Mouse (Mus musculus): ENCODE measurements around the gene Iqca. TPM values are rescaled to one million over a fixed set of nuclear protein-coding genes. Genes with fewer than 3 reads are reported as not detected.

Iqca gene
- polyA plus RNA-seq, 1 experiment from 2014 or later, result 0.19 TPM

DNA sequence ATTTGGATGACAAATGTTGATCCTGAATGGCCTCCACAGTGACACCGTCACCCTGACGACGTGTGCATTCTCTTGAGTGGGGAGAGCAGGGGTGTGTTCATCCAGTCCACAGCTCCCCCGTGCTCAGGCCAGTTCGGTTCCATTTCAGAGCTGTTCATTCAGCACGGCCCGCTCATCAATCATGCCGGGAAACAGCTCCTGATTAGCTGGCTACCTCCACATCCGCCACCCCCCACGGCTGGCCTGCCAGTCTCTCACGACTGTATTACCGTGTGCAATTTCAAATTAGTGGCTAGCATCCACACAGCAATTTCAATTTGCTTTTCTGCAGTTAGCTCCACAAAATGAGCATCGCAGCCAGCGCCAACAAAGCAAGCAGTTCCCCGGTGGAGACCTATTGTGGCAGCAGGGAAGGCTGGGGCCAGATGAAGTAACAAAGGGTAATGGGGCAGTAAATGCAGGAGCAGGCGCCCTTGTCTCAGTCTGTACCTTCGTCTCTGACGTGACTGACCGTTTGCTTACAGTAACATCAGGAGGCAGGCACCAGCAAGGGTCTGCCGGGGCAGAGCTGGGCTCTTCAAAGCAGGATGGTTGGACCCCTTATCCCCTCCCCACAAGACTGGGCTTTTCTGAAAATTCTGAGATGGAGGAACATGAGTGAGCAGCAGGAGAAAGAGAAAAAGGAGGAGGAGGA lies 103.0 kb downstream of the Iqca start:
- no peak overlapping the region for H3K27ac ChIP-seq
- H3K27me3 ChIP-seq, result peaks cover 10% of the 10 kb centered on the region; the same call in 1 of the 2 replicates
- no peaks in the 10 kb centered on the region for H3K36me3 ChIP-seq
- WGBS, result 37% methylated on average over 20 of the region's 20 CpGs
- no peak overlapping the region for H3K4me3 ChIP-seq
- H3K9ac ChIP-seq, result no peak overlapping the region
- no peak overlapping the region for H3K4me2 ChIP-seq
- peaks cover 4% of the 10 kb centered on the region; the same call in 1 of the 2 replicates for H3K4me1 ChIP-seq
- no peaks in the 10 kb centered on the region for H3K9me3 ChIP-seq
- ATAC-seq (ENCODE audit: insufficient number of reproducible peaks, low FRiP score, low TSS enrichment, low read depth), result no peak

DNA sequence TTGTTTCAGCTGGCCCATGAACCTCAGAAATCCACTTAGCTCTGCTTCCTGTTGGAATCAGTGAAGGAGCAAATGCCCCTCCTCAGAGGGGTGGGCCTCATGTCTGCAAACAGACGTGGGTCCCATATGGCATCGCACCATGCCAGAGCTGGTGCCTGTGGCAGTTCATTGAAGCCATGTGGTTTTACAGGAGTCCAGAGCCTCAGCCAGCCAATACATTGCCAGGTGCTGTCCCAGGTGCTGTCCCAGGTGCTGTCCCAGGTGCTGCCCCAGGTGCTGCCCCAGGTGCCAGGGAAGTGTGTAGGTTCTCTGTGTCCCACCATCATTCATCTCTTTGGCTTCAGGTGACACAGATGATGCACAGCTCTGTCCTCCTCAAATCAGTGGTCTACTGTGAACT lies 124.9 kb downstream of the Iqca start:
- no peaks in the 10 kb centered on the region for H3K36me3 ChIP-seq
- H3K4me1 ChIP-seq, result no peaks in the 10 kb centered on the region
- no peak for ATAC-seq (ENCODE audit: insufficient number of reproducible peaks, low FRiP score, low TSS enrichment, low read depth)
- H3K9me3 ChIP-seq, result no peaks in the 10 kb centered on the region
- H3K27ac ChIP-seq, result no peak overlapping the region
- no peaks in the 10 kb centered on the region; the same call in 1 of the 2 replicates for H3K27me3 ChIP-seq
- H3K4me3 ChIP-seq, result no peak overlapping the region
- 28% methylated on average over 2 of the region's 2 CpGs for WGBS
- H3K9ac ChIP-seq, result no peak overlapping the region
- no peak overlapping the region for H3K4me2 ChIP-seq

DNA sequence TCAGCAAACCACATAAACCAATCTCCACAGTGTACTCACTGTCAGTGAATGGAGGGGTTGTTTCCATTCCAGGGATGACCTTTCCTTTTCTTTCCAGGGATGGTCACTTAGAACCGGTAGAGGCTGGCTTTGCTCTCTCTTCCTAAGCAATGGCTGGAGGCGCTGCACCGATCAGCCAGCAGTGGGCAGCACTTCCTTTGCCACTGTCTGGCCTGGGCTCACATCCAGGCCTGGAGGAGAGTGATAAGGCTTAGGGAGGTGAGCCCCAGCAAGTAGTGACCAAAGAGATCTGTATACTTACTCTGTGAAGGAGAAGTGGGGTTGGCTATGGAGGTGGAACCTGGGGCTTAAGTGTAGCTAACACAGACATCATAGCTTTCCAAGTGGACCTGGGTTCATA lies 126.3 kb downstream of the Iqca start:
- Histone ChIP-seq H3K4me1 (no peaks in the 10 kb centered on the region), H3K4me2 (no peak overlapping the region), H3K9ac (no peak overlapping the region), H3K4me3 (no peak overlapping the region), H3K36me3 (no peaks in the 10 kb centered on the region), H3K27ac (no peak overlapping the region), H3K27me3 (no peaks in the 10 kb centered on the region; the same call in 1 of the 2 replicates), H3K9me3 (no peaks in the 10 kb centered on the region)
- ATAC-seq (ENCODE audit: insufficient number of reproducible peaks, low FRiP score, low TSS enrichment, low read depth), result no peak
- 16% methylated on average over 3 of the region's 3 CpGs for WGBS

DNA sequence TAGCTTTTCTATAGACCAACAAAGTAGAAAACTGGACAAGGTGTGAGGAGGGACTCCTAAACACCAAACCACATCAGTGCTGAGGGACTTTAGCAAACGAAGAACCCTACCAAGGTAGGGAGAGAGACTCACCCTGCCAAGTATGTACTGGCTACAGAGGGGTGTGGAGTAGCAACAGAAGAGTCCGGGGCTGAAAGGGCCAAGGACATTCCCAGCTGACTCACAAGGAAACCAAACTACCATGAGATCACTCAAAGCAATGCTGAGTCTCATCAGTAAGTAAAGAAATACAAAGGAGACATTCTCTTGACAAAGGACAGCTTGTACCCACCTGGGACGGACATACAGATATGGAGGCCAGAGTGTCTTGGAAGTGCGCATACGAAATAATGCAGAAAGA lies 132.9 kb downstream of the Iqca start:
- H3K4me1 ChIP-seq, result no peaks in the 10 kb centered on the region
- H3K27me3 ChIP-seq, result no peaks in the 10 kb centered on the region
- no peak overlapping the region for H3K4me3 ChIP-seq
- H3K4me2 ChIP-seq, result no peak overlapping the region
- ATAC-seq (ENCODE audit: insufficient number of reproducible peaks, low FRiP score, low TSS enrichment, low read depth), result no peak
- H3K9ac ChIP-seq, result no peak overlapping the region
- H3K9me3 ChIP-seq, result no peaks in the 10 kb centered on the region
- no peak overlapping the region for H3K27ac ChIP-seq
- no peaks in the 10 kb centered on the region for H3K36me3 ChIP-seq
- 86% methylated on average over 5 of the region's 5 CpGs for WGBS

DNA sequence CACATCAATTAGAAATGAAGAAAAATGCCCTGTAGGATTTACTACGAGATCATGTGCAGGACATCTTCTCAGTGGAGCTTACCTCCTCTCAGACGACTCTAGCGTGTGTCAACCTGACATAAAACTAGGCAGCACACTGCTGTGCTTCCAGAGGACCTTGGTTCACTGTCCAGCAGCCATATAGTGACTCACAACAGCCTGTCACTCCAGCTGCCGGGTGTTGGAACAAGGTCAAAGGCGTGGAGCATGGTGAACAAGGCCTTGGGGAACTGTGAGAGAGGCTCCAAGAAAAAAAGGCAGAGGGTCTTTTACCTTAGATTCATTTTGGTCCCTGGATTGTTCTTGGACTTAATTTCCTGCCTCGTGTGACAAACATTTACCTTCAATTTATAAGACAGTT lies 135.1 kb downstream of the Iqca start:
- WGBS, result 67% methylated on average over 6 of the region's 6 CpGs
- H3K27me3 ChIP-seq, result no peaks in the 10 kb centered on the region
- no peak for ATAC-seq (ENCODE audit: insufficient number of reproducible peaks, low FRiP score, low TSS enrichment, low read depth)

DNA sequence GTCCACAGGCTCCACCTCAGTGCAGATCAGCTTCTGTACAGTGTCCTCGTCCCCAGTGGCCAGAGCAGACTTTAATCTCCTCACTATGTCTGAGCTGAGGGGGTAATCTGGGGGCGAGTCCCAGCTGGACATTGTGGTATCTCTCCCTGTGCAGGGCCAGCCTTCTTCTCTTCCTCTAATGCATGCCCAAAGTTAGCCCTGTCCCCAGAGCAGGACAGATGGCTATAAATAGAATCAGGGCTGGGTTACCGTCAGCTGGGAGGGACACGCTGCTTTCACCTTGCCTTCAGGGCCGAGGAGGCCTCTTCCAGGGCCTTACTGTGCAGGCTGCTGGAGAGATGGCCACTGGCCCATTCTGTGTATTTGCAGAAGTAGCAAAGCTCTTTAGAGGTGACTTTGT lies 138.8 kb downstream of the Iqca start, which contains the start of gene Asb18:
Asb18 (minus strand) TSS at position 221 of the 400 bp plus-strand sequence.
- no peaks in the 10 kb centered on the region for H3K27me3 ChIP-seq
- no peak for ATAC-seq (ENCODE audit: insufficient number of reproducible peaks, low FRiP score, low TSS enrichment, low read depth)
- WGBS, result 73% methylated on average over 5 of the region's 5 CpGs
- no peaks in the 10 kb centered on the region for H3K9me3 ChIP-seq
- no peaks in the 10 kb centered on the region for H3K36me3 ChIP-seq
- no peak within 1 kb of the TSS for H3K27ac ChIP-seq
- no peak within 1 kb of the TSS for H3K9ac ChIP-seq
- no peak within 1 kb of the TSS for H3K4me3 ChIP-seq
- no peak within 1 kb of the TSS for H3K4me2 ChIP-seq
- no peaks in the 10 kb centered on the region for H3K4me1 ChIP-seq

More for the DNA sequence above, 135.1 kb downstream of the Iqca start:
- Histone ChIP-seq H3K9ac (no peak overlapping the region), H3K4me1 (no peaks in the 10 kb centered on the region), H3K27ac (no peak overlapping the region), H3K36me3 (no peaks in the 10 kb centered on the region), H3K9me3 (no peaks in the 10 kb centered on the region), H3K4me3 (no peak overlapping the region), H3K4me2 (no peak overlapping the region)

DNA sequence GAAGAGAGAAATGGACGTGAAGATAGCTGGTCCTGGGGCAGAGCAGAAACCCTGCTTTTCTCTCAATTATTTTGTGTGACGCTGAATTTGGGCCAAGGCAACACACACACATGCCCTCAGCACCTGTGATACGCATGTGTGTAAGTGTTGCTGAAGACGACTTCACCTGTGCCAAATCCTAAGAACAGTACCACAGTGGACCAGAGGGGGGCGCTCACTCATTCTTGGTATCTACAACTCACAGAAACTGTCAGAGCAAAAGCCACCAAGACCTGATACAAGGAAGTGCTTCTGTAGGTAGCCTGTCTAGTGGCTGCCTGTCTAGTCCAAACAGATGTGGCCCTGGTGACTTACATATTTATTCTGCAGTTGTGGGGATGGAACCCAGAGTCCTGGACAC lies 139.9 kb downstream of the Iqca start:
- Histone ChIP-seq H3K36me3 (no peaks in the 10 kb centered on the region), H3K4me1 (no peaks in the 10 kb centered on the region), H3K27me3 (peaks cover 1% of the 10 kb centered on the region; the same call in 1 of the 2 replicates), H3K9me3 (no peaks in the 10 kb centered on the region), H3K4me2 (no peak overlapping the region), H3K4me3 (no peak overlapping the region), H3K9ac (no peak overlapping the region), H3K27ac (no peak overlapping the region)
- WGBS, result 81% methylated on average over 5 of the region's 5 CpGs
- no peak for ATAC-seq (ENCODE audit: insufficient number of reproducible peaks, low FRiP score, low TSS enrichment, low read depth)

DNA sequence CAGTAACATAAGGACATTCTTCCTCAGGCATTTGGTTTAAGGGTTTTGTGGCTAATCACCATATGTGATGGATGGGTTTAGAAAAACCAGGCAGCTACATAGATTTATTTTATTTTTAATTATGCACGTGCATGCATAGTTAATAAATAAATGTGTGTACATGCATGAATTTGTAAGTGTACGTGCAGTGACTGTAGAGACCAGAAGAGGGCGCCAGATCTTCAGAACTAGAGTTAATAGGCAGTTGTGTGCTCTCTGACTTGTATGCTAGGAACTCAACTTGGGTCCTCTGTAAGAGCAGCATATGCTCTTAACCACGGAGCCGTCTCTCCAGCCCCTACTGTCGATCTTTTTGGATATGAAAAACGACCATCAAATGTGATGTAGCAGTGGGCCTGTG lies 140.4 kb downstream of the Iqca start:
- peaks cover 5% of the 10 kb centered on the region; the same call in 1 of the 2 replicates for H3K27me3 ChIP-seq
- no peaks in the 10 kb centered on the region for H3K4me1 ChIP-seq
- no peak overlapping the region for H3K27ac ChIP-seq
- H3K4me3 ChIP-seq, result no peak overlapping the region
- H3K4me2 ChIP-seq, result no peak overlapping the region
- no peak for ATAC-seq (ENCODE audit: insufficient number of reproducible peaks, low FRiP score, low TSS enrichment, low read depth)
- no peaks in the 10 kb centered on the region for H3K9me3 ChIP-seq
- WGBS, result 68% methylated on average over 7 of the region's 7 CpGs
- H3K9ac ChIP-seq, result no peak overlapping the region
- no peaks in the 10 kb centered on the region for H3K36me3 ChIP-seq

DNA sequence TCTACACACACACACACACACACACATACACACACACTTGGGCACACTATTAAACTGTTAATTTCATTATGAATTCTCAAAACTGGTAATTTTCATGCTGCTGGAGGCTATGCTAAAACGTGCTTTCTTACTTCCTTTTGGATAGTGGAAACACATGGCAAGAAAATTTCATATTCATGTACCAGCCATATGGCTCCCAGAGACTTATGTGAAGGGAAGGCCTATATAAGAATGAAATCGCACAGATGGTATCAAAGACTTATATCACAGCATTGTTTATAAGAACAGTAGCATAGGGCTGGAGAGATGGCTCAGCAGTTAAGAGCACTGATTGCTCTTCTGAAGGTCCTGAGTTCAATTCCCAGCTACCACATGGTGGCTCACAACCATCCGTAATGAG lies 141.0 kb downstream of the Iqca start:
- Histone ChIP-seq H3K4me2 (no peak overlapping the region), H3K27ac (no peak overlapping the region), H3K36me3 (no peaks in the 10 kb centered on the region), H3K4me1 (no peaks in the 10 kb centered on the region), H3K4me3 (no peak overlapping the region), H3K27me3 (peaks cover 8% of the 10 kb centered on the region; the same call in 1 of the 2 replicates), H3K9me3 (no peaks in the 10 kb centered on the region), H3K9ac (no peak overlapping the region)
- ATAC-seq (ENCODE audit: insufficient number of reproducible peaks, low FRiP score, low TSS enrichment, low read depth), result no peak
- 73% methylated on average over 3 of the region's 3 CpGs for whole genome bisulfite sequencing

DNA sequence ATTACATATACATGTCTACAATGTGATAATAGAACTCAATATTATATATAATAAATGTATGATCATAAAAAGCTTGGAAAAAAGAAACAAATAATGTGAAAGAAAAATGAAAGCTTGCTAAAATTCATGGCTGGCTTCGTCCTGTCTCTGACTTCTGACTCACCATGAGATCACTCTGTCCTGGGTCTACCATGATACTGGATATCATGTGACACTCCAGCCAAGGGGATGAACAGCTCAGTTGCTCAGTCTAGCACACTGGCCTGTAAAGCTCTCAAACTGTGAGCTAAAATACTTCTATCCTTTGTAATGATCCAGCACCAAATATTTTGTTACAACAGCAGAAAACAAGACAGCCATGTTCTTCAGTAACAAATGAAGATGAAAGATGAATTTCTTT lies 143.1 kb downstream of the Iqca start:
- H3K9ac ChIP-seq, result no peak overlapping the region
- ATAC-seq (ENCODE audit: insufficient number of reproducible peaks, low FRiP score, low TSS enrichment, low read depth), result no peak
- H3K9me3 ChIP-seq, result no peaks in the 10 kb centered on the region
- WGBS, result 92% methylated on average over 1 of the region's 1 CpGs
- H3K27ac ChIP-seq, result no peak overlapping the region
- peaks cover 8% of the 10 kb centered on the region; the same call in 1 of the 2 replicates for H3K27me3 ChIP-seq
- H3K4me2 ChIP-seq, result no peak overlapping the region
- no peaks in the 10 kb centered on the region for H3K4me1 ChIP-seq
- no peaks in the 10 kb centered on the region for H3K36me3 ChIP-seq
- H3K4me3 ChIP-seq, result no peak overlapping the region

DNA sequence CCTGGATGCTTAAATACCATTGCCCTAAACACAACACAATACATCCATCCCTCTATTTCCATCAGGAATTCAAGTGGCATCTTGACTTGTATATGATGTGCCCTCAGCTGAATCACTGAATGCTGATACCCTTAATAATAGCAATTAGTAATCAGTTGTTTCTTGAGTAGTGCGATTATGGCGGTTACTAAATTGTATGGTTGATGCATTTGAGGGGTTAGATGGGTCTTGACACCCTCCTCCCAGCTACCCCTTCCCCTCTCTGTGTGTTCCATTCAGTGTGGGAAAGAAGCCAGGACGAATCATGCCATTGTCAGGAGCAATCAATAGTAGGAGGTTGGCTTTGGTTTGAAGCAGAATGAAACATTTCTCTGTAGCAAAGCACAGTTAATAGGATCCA lies 144.0 kb downstream of the Iqca start:
- Histone ChIP-seq H3K9ac (no peak overlapping the region), H3K27me3 (peaks cover 8% of the 10 kb centered on the region; the same call in 1 of the 2 replicates), H3K9me3 (no peaks in the 10 kb centered on the region), H3K27ac (no peak overlapping the region), H3K4me2 (no peak overlapping the region), H3K36me3 (no peaks in the 10 kb centered on the region), H3K4me1 (no peaks in the 10 kb centered on the region), H3K4me3 (no peak overlapping the region)
- 77% methylated on average over 3 of the region's 3 CpGs for WGBS
- ATAC-seq (ENCODE audit: insufficient number of reproducible peaks, low FRiP score, low TSS enrichment, low read depth), result no peak

DNA sequence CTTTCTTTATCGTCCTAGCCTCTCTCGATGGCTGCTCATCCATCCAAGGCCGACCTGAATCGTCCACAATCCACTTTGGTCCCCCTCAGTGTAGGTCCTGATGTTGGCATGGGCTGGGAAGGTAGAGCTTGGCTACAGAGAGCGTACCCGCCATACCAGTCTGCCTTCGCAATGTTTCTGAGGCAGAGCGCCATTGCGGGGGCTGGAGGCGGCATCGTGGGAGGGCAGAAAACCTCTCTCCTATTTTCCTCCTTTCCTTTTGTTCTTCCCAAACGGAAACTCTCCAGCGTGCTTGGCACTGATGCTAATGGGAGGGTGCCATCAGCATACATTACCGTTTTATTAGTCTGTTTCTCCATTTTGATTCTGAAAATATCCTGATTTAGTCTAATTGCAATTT lies 146.5 kb downstream of the Iqca start:
- Histone ChIP-seq H3K27me3 (peaks cover 8% of the 10 kb centered on the region; the same call in 1 of the 2 replicates), H3K27ac (no peak overlapping the region), H3K4me2 (no peak overlapping the region), H3K9me3 (no peaks in the 10 kb centered on the region), H3K4me1 (no peaks in the 10 kb centered on the region), H3K4me3 (no peak overlapping the region), H3K9ac (no peak overlapping the region), H3K36me3 (no peaks in the 10 kb centered on the region)
- 77% methylated on average over 14 of the region's 14 CpGs for WGBS
- ATAC-seq (ENCODE audit: insufficient number of reproducible peaks, low FRiP score, low TSS enrichment, low read depth), result no peak
